Mouse (Mus musculus) liver, embryonic 11.5 days (tissue): ENCODE data around the gene Cd99l2. TPM values are rescaled to one million over a fixed set of nuclear protein-coding genes. Genes with fewer than 3 reads are reported as not detected.

ENCODE experiments used
- ATAC-seq: fragments of 200-750 bp; cut with Nextera tagmentation; replicated peaks from 2 replicates; pipeline ENCODE4 v1.8.0; 2017; ENCODE audit warnings: moderate number of reproducible peaks, mild to moderate bottlenecking, moderate TSS enrichment, moderate library complexity; ENCODE audit not compliant: low FRiP score
- DNase-seq: peaks from one replicate; pipeline ENCODE4 v3.0.0-alpha.2; 2017; ENCODE audit warnings: low spot score
- H3K27ac ChIP-seq: fragments of 300-500 bp; sonication (generic); 2 replicates; pipeline ENCODE4 v1.5.1; 2014; ENCODE audit warnings: mild to moderate bottlenecking, low read depth, low read length, control low read depth
- H3K27me3 ChIP-seq: fragments of 300-500 bp; sonication (generic); replicated peaks from 2 replicates; pipeline ENCODE4 v1.6.1; 2014; ENCODE audit warnings: low read length, mixed read lengths; ENCODE audit not compliant: control insufficient read depth, insufficient read depth
- H3K36me3 ChIP-seq: fragments of 300-500 bp; sonication (generic); 2 replicates; pipeline ENCODE4 v1.6.1; 2014; ENCODE audit warnings: mild to moderate bottlenecking, low read length, moderate library complexity, mixed read lengths; ENCODE audit not compliant: control insufficient read depth, insufficient read depth
- H3K4me1 ChIP-seq: fragments of 300-500 bp; sonication (generic); replicated peaks from 2 replicates; pipeline ENCODE4 v1.6.1; 2014; ENCODE audit warnings: low read length, mixed read lengths; ENCODE audit not compliant: control insufficient read depth, insufficient read depth
- H3K4me2 ChIP-seq: fragments of 300-500 bp; sonication (generic); 2 replicates; pipeline ENCODE4 v1.6.1; 2014; ENCODE audit warnings: mild to moderate bottlenecking, control low read depth, moderate library complexity
- H3K4me3 ChIP-seq: fragments of 300-500 bp; sonication (generic); 2 replicates; pipeline ENCODE4 v1.5.1; 2014; ENCODE audit warnings: low read depth, low read length, control low read depth
- H3K9ac ChIP-seq: fragments of 300-500 bp; sonication (generic); 2 replicates; pipeline ENCODE4 v1.6.1; 2014; ENCODE audit warnings: low read depth, low read length, control low read depth
- H3K9me3 ChIP-seq: fragments of 300-500 bp; sonication (generic); 2 replicates; pipeline ENCODE4 v1.6.1; 2016; ENCODE audit warnings: low read length, inconsistent platforms, mixed read lengths; ENCODE audit not compliant: control insufficient read depth
- WGBS: fragments of 180-500 bp; shearing (Covaris S2); extraction: QIAGEN DNeasy Blood & Tissue Kit; methylation state at CpG from one replicate; pipeline ENCODE4 v1.1.7; 2014; 5-methylcytosine and 5-hydroxymethylcytosine counted together
- microRNA-seq: library from miRNA; unstranded; fragments of <30 nt; microRNA quantifications from one replicate; pipeline ENCODE4, GENCODE M21; 2017; ENCODE audit warnings: borderline number of aligned reads
- polyA plus RNA-seq: library from polyadenylated mRNA; unstranded; fragments of >200 nt; fragmentation: Nextera tagmentation; extraction: Ambion mirVana; gene quantifications from 2 replicates; pipeline ENCODE4 v1.2.1, GENCODE M21; 2014

Gene Cd99l2
- polyA plus RNA-seq, 1 experiment from 2014 or later = 17.2 TPM

GRCm38 (mm10) chrX:71376781-71377180 lies 115.9 kb downstream of the Cd99l2 start:
- no peak for DNase-seq
- Histone ChIP-seq H3K4me1 (no peaks in the 10 kb centered on the region), H3K36me3 (no peaks in the 10 kb centered on the region), H3K9me3 (no peaks in the 10 kb centered on the region), H3K9ac (no peak overlapping the region), H3K4me3 (no peak overlapping the region), H3K27ac (no peak overlapping the region), H3K27me3 (no peaks in the 10 kb centered on the region), H3K4me2 (no peak overlapping the region)
- WGBS = 88% methylated on average over 1 of the region's 1 CpGs
- no peak for ATAC-seq

Small RNA genes within 50 kb of the gene (microRNA-seq; reads per million reads assigned to microRNA genes)
- not detected for gene Gm23945

Other genes with a start within 250 kb of the Cd99l2 start
- gene Mtmr1, start 128.1 kb downstream of the Cd99l2 start, polyA plus RNA-seq = 10.4 and 14.5 TPM in 2 replicates
- 475 and 501 TPM in 2 replicates for gene Hmgb3, start 63.1 kb upstream of the Cd99l2 start, polyA plus RNA-seq
- 0.55 and 0.71 TPM in 2 replicates for gene Gpr50, start 170.8 kb upstream of the Cd99l2 start, polyA plus RNA-seq